8 mouse cellular contexts compared by ENCODE assay signal in genomic region chr15:5186293-5186675, GRCm38 (mm10). TPM values are rescaled to one million over a fixed set of nuclear protein-coding genes. Genes with fewer than 3 reads are reported as not detected.
DNase-seq lines count a peak whose midpoint lies in the region; ATAC-seq and TF ChIP-seq lines count a peak whose summit lies in the region.

No protein-coding gene starts in this region.

- 35% methylated on average over 10 of the region's 10 CpGs for WGBS in heart, embryonic 14.5 days
- 32% methylated on average over 10 of the region's 10 CpGs for WGBS in forebrain, embryonic 13.5 days
- WGBS in liver, postnatal 0 days (ENCODE audit: insufficient replicate concordance), result 32% methylated on average over 10 of the region's 10 CpGs

- H3K4me3 ChIP-seq in heart, embryonic 14.5 days (ENCODE audit: control insufficient read depth in 1 of 2, insufficient read depth in 1 of 2, low read depth in 1 of 2, low read length in 2 of 2), result peak overlapping the region; percentile 77 to 90
- peak overlapping the region; percentile 59 to 88 (median 82) for H3K4me3 ChIP-seq in CH12.LX (replicated peaks in 1 of 3; ENCODE audit: low read depth in 2 of 3, low read length in 2 of 3, poor library complexity in 1 of 3)
- H3K4me3 ChIP-seq in forebrain, embryonic 13.5 days, result peak overlapping the region; percentile 90
- H3K4me3 ChIP-seq in liver, postnatal 0 days (ENCODE audit: low read depth, low read length), result peak overlapping the region; percentile 95

- no peak for TF ChIP-seq POLR2A in CH12.LX (IDR thresholded peaks at IDR 0.05; ENCODE audit: low read depth, low read length)

- intact Hi-C loops in heart, postnatal 25 days (cut with DNase I), result no loop called here

- in situ Hi-C loops in CH12.LX (cut with MboI; ENCODE audit: low pct_ligation_motif_present, low pct_unique_long_range_greater_than_20kb, low sequenced_read_pairs), result no loop called here

- no peak for TF ChIP-seq RAD21 in CH12.LX (IDR thresholded peaks at IDR 0.05; ENCODE audit: low read depth, low read length)

- H3K4me2 ChIP-seq in heart, embryonic 14.5 days (ENCODE audit: low read length), result peak overlapping the region; percentile 89
- peak overlapping the region; percentile 99 for H3K4me2 ChIP-seq in CH12.LX (ENCODE audit: insufficient read depth, low read depth, poor library complexity, severe bottlenecking)
- peak overlapping the region; percentile 82 for H3K4me2 ChIP-seq in forebrain, embryonic 13.5 days
- H3K4me2 ChIP-seq in liver, postnatal 0 days (ENCODE audit: low read depth, low read length), result peak overlapping the region; percentile 80

- peaks cover 5% of the 10 kb centered on the region; the same call in 1 of the 2 replicates for H3K79me2 ChIP-seq in CH12.LX (replicated peaks; ENCODE audit: control insufficient read depth, extremely low read depth, insufficient read depth, poor library complexity, severe bottlenecking)

- H3K9ac ChIP-seq in heart, embryonic 14.5 days (ENCODE audit: low read length), result peak overlapping the region; percentile 88
- peak overlapping the region; percentile 57 for H3K9ac ChIP-seq in CH12.LX (ENCODE audit: insufficient read depth, low read depth)
- H3K9ac ChIP-seq in forebrain, embryonic 13.5 days, result peak overlapping the region; percentile 81
- peak overlapping the region; percentile 87 for H3K9ac ChIP-seq in liver, postnatal 0 days (replicated peaks)

- TF ChIP-seq CTCF in CH12.LX (conservative IDR thresholded peaks at IDR 0.05 in 1 of 2, IDR thresholded peaks at IDR 0.05 in 1 of 2; ENCODE audit: low read depth in 2 of 2, low read length in 2 of 2), result no peak
- no peak for TF ChIP-seq CTCF in liver, postnatal 0 days (IDR thresholded peaks at IDR 0.05; ENCODE audit: low read depth)

- H3K36me3 ChIP-seq in heart, embryonic 14.5 days (ENCODE audit: control insufficient read depth, insufficient read depth, low read length), result peaks cover 22% of the 10 kb centered on the region
- peaks cover 14 to 40% of the 10 kb centered on the region in 2 experiments for H3K36me3 ChIP-seq in CH12.LX (replicated peaks in 1 of 2; ENCODE audit: control insufficient read depth in 1 of 2, insufficient read depth in 1 of 2, low read length in 1 of 2)
- H3K36me3 ChIP-seq in forebrain, embryonic 13.5 days (ENCODE audit: poor library complexity, severe bottlenecking), result peaks cover 16% of the 10 kb centered on the region
- H3K36me3 ChIP-seq in liver, postnatal 0 days (replicated peaks; ENCODE audit: insufficient read depth, low read length), result peaks cover 8% of the 10 kb centered on the region

- no peaks in the 10 kb centered on the region for H3K27me3 ChIP-seq in heart, embryonic 14.5 days (ENCODE audit: control insufficient read depth, insufficient read depth, low read length)
- H3K27me3 ChIP-seq in CH12.LX (replicated peaks), result no peaks in the 10 kb centered on the region
- no peaks in the 10 kb centered on the region for H3K27me3 ChIP-seq in forebrain, embryonic 13.5 days
- H3K27me3 ChIP-seq in liver, postnatal 0 days (ENCODE audit: insufficient read depth, low read length), result no peaks in the 10 kb centered on the region

- ATAC-seq in heart, embryonic 14.5 days (ENCODE audit: insufficient number of reproducible peaks, insufficient read depth, low FRiP score, low read depth), result no peak
- peak; percentile 1 for ATAC-seq in forebrain, embryonic 13.5 days
- no peak for ATAC-seq in liver, postnatal 0 days

- H3K9me3 ChIP-seq in heart, embryonic 14.5 days (ENCODE audit: control insufficient read depth, low read length), result no peaks in the 10 kb centered on the region
- no peaks in the 10 kb centered on the region for H3K9me3 ChIP-seq in CH12.LX (replicated peaks; ENCODE audit: low read length)
- no peaks in the 10 kb centered on the region for H3K9me3 ChIP-seq in forebrain, embryonic 13.5 days (replicated peaks)
- no peaks in the 10 kb centered on the region for H3K9me3 ChIP-seq in liver, postnatal 0 days (ENCODE audit: low read length)

- peak overlapping the region in 1 of 2 experiments; percentile 82; a peak in 2 of 4 replicates for H3K27ac ChIP-seq in heart, embryonic 14.5 days (replicated peaks in 1 of 2; ENCODE audit: control insufficient read depth in 1 of 2, insufficient read depth in 1 of 2, low read depth in 2 of 2, low read length in 2 of 2)
- peak overlapping the region; percentile 35 for H3K27ac ChIP-seq in CH12.LX (ENCODE audit: insufficient read depth, low read depth)
- no peak overlapping the region for H3K27ac ChIP-seq in forebrain, embryonic 13.5 days
- H3K27ac ChIP-seq in liver, postnatal 0 days (ENCODE audit: low read depth), result peak overlapping the region; percentile 94

- TF ChIP-seq EP300 in CH12.LX (IDR thresholded peaks at IDR 0.05; ENCODE audit: low read length), result no peak
- no peak for TF ChIP-seq EP300 in liver, postnatal 0 days (IDR thresholded peaks at IDR 0.05; ENCODE audit: low read depth)

- dilution Hi-C loops in CH12.LX (cut with MboI; ENCODE audit: extremely low pct_ligation_motif_present, extremely low pct_unique_long_range_greater_than_20kb, low sequenced_read_pairs), result no loop called here

- peaks cover 0 to 13% of the 10 kb centered on the region in 2 experiments; a peak in 2 of 4 replicates for H3K4me1 ChIP-seq in heart, embryonic 14.5 days (ENCODE audit: control insufficient read depth in 2 of 2, insufficient read depth in 2 of 2, low read length in 2 of 2)
- peaks cover 6 to 32% of the 10 kb centered on the region in 2 experiments; a peak in 3 of 4 replicates for H3K4me1 ChIP-seq in CH12.LX (ENCODE audit: control insufficient read depth in 1 of 2, insufficient read depth in 2 of 2)
- peaks cover 20% of the 10 kb centered on the region for H3K4me1 ChIP-seq in forebrain, embryonic 13.5 days
- peaks cover 17% of the 10 kb centered on the region for H3K4me1 ChIP-seq in liver, postnatal 0 days (ENCODE audit: insufficient read depth)

- no peak for DNase-seq in heart, postnatal 25 days (ENCODE audit: low spot score)
- DNase-seq in CH12.LX (ENCODE audit: extremely low read depth), result peak; percentile 32
- no peak for DNase-seq in liver, postnatal 0 days
- no peak for DNase-seq in T-cell, adult 2 months (ENCODE audit: low spot score)
- DNase-seq in frontal cortex, postnatal 10 days (ENCODE audit: low spot score in 2 of 2), result no peak
- DNase-seq in adrenal gland, postnatal 10 days, result no peak

TF ChIP-seq in CH12.LX, 34 proteins besides CTCF, POLR2A, EP300 and RAD21:
- TF ChIP-seq PAX5 (IDR thresholded peaks at IDR 0.05; ENCODE audit: low read length), result no peak
- no peak for TF ChIP-seq ELF1 (IDR thresholded peaks at IDR 0.05; ENCODE audit: low read depth, low read length)
- TF ChIP-seq SIN3A (IDR thresholded peaks at IDR 0.05; ENCODE audit: low read length), result 0 out of 2 replicates have a peak, but pooled peaks have one; percentile 7
- TF ChIP-seq MYC (IDR thresholded peaks at IDR 0.05; ENCODE audit: low read depth, low read length), result no peak

RNA-seq across cellular contexts. Expression of gene Ttc33, which starts 1.0 kb away (rescaled TPM):
- polyA plus RNA-seq in heart, embryonic 14.5 days (2014; fragmentation: Nextera tagmentation; extraction: Ambion mirVana), result 36.8 and 39.7 TPM in 2 replicates
- 10 to 100 TPM; 32.6 to 39.5 TPM for total RNA-seq in heart, postnatal 25 days (2021)
- total RNA-seq in CH12.LX (2012; rRNA removed) (24.5 and 24.6 TPM in 2 replicates), CH12.LX (2014; rRNA removed) (53.6 and 59.4 TPM in 2 replicates)
- polyA plus RNA-seq in CH12.LX (2012; ENCODE audit: insufficient read length, low read depth), result 34.8 and 55.7 TPM in 2 replicates
- 52.5 and 52.8 TPM in 2 replicates for polyA plus RNA-seq in forebrain, embryonic 13.5 days (2015; fragmentation: Nextera tagmentation; extraction: Ambion mirVana)
- polyA plus RNA-seq in liver, postnatal 0 days (2015; fragmentation: Nextera tagmentation; extraction: Ambion mirVana), result 16.3 and 16.5 TPM in 2 replicates
- total RNA-seq in adrenal gland, postnatal 10 days (2021), result 10 to 100 TPM; 32.7 to 35.4 TPM

RNA-seq across cellular contexts. Expression of gene Prkaa1, which starts 42.6 kb away (rescaled TPM):
- polyA plus RNA-seq in heart, embryonic 14.5 days (2014; fragmentation: Nextera tagmentation; extraction: Ambion mirVana), result 20.9 and 21.3 TPM in 2 replicates
- total RNA-seq in heart, postnatal 25 days (2021), result 10 to 100 TPM; 12.8 to 15.2 TPM
- 12.6 and 13.1 TPM in 2 replicates for total RNA-seq in CH12.LX (2012; rRNA removed)
- total RNA-seq in CH12.LX (2014; rRNA removed), result 25.4 and 27.6 TPM in 2 replicates
- polyA plus RNA-seq in CH12.LX (2012; ENCODE audit: insufficient read length, low read depth), result 19.4 and 21.2 TPM in 2 replicates
- 11.3 and 12.5 TPM in 2 replicates for polyA plus RNA-seq in forebrain, embryonic 13.5 days (2015; fragmentation: Nextera tagmentation; extraction: Ambion mirVana)
- 6.8 and 7.2 TPM in 2 replicates for polyA plus RNA-seq in liver, postnatal 0 days (2015; fragmentation: Nextera tagmentation; extraction: Ambion mirVana)
- 10 to 100 TPM; 27.8 to 31.8 TPM for total RNA-seq in adrenal gland, postnatal 10 days (2021)

RNA-seq across cellular contexts. Expression of gene Ptger4, which starts 57.7 kb away (rescaled TPM):
- polyA plus RNA-seq in heart, embryonic 14.5 days (2014; fragmentation: Nextera tagmentation; extraction: Ambion mirVana), result 3.3 and 4.1 TPM in 2 replicates
- total RNA-seq in heart, postnatal 25 days (2021), result 1 to 10 TPM; 2.5 to 2.6 TPM
- 4.2 and 6.5 TPM in 2 replicates for total RNA-seq in CH12.LX (2012; rRNA removed)
- 4.7 and 5.5 TPM in 2 replicates for total RNA-seq in CH12.LX (2014; rRNA removed)
- 3.1 and 4.4 TPM in 2 replicates for polyA plus RNA-seq in CH12.LX (2012; ENCODE audit: insufficient read length, low read depth)
- polyA plus RNA-seq in forebrain, embryonic 13.5 days (2015; fragmentation: Nextera tagmentation; extraction: Ambion mirVana), result 0.36 and 0.37 TPM in 2 replicates
- polyA plus RNA-seq in liver, postnatal 0 days (2015; fragmentation: Nextera tagmentation; extraction: Ambion mirVana), result 0.99 and 1.5 TPM in 2 replicates
- total RNA-seq in adrenal gland, postnatal 10 days (2021), result 1 to 10 TPM; 4.1 to 5.6 TPM
